Mouse (Mus musculus) liver, adult 2 months (tissue): ENCODE data around the gene Crebrf.

Experiments
- CTCF ChIP-seq: fragments of 200-500 bp; IDR thresholded peaks from 2 replicates; pipeline ENCODE4 v1.5.1; 2011; ENCODE audit warnings: low read depth, low read length, control low read depth
- POLR2A ChIP-seq: fragments of 200-500 bp; IDR thresholded peaks from 2 replicates; pipeline ENCODE4 v1.6.1; 2011; ENCODE audit warnings: low read length, control low read depth; ENCODE audit not compliant: insufficient read depth; ENCODE audit errors: extremely low read depth

GRCm38 (mm10) chr17:26675845-26676244 lies 39.6 kb upstream of the Crebrf start:
- TF ChIP-seq CTCF (no peak), POLR2A (no peak)
